Mouse (Mus musculus) heart, postnatal 0 days (tissue): ENCODE results near the gene Dicer1.

Experiments used
- CTCF ChIP-seq: IDR thresholded peaks from 2 replicates; pipeline ENCODE4 v1.5.1; 2016; ENCODE audit warnings: antibody characterized with exemption, control low read depth, low read depth
- EP300 ChIP-seq: IDR thresholded peaks from 2 replicates; pipeline ENCODE4 v1.6.1; 2016; ENCODE audit warnings: antibody characterized with exemption, low read depth

- TF ChIP-seq EP300 (no peak), CTCF (no peak)
Measured at GRCm38 (mm10) chr12:104718956-104719355, 32.8 kb downstream of the Dicer1 start.
